Mouse (Mus musculus): ENCODE results near the gene Chrna10.

Gene Chrna10

GRCm38 (mm10) chr7:102116579-102117331 lies at the start of gene Chrna10:
TSS of gene Chrna10 (minus strand) at chr7:102116828.
- no peak for DNase-seq (ENCODE audit: low read depth, low spot score)

- DNase-seq (ENCODE audit: low read depth, low spot score), result no peak
Measured at GRCm38 (mm10) chr7:102153691-102154090, 37.1 kb upstream of the Chrna10 start.

- no peak for DNase-seq (ENCODE audit: low read depth, low spot score)
Measured at GRCm38 (mm10) chr7:102137898-102138297, 21.3 kb upstream of the Chrna10 start.

GRCm38 (mm10) chr7:102137464-102137863 lies 20.8 kb upstream of the Chrna10 start:
- peak; percentile 37 for DNase-seq (ENCODE audit: low read depth, low spot score)

- no peak for DNase-seq (ENCODE audit: low read depth, low spot score)
Measured at GRCm38 (mm10) chr7:102132395-102132794, 15.8 kb upstream of the Chrna10 start.

- DNase-seq (ENCODE audit: low read depth, low spot score), result no peak
Measured at GRCm38 (mm10) chr7:102120326-102120725, 3.7 kb upstream of the Chrna10 start.

GRCm38 (mm10) chr7:102117382-102117781 lies 754 bp upstream of the Chrna10 start:
- no peak for DNase-seq (ENCODE audit: low read depth, low spot score)

GRCm38 (mm10) chr7:102113151-102113729 lies 3.4 kb downstream of the Chrna10 start:
- no peak for DNase-seq (ENCODE audit: low read depth, low spot score)

- no peak for DNase-seq (ENCODE audit: low read depth, low spot score)
Measured at GRCm38 (mm10) chr7:102109746-102110145, 6.9 kb downstream of the Chrna10 start.

GRCm38 (mm10) chr7:102109171-102109570 lies 7.5 kb downstream of the Chrna10 start, which contains the start of gene Art5:
TSS of gene Art5 (minus strand) at chr7:102109489.
- no peak for DNase-seq (ENCODE audit: low read depth, low spot score)

GRCm38 (mm10) chr7:102108206-102108605 lies 8.4 kb downstream of the Chrna10 start:
- DNase-seq (ENCODE audit: low read depth, low spot score), result no peak

- no peak for DNase-seq (ENCODE audit: low read depth, low spot score)
Measured at GRCm38 (mm10) chr7:102106700-102107141, 9.9 kb downstream of the Chrna10 start.

- DNase-seq (ENCODE audit: low read depth, low spot score), result no peak
Measured at GRCm38 (mm10) chr7:102104126-102104525, 12.5 kb downstream of the Chrna10 start.

- DNase-seq (ENCODE audit: low read depth, low spot score), result no peak
Measured at GRCm38 (mm10) chr7:102103555-102103954, 13.1 kb downstream of the Chrna10 start.

GRCm38 (mm10) chr7:102102696-102103095 lies 13.9 kb downstream of the Chrna10 start:
- no peak for DNase-seq (ENCODE audit: low read depth, low spot score)

GRCm38 (mm10) chr7:102102241-102102640 lies 14.4 kb downstream of the Chrna10 start:
- DNase-seq (ENCODE audit: low read depth, low spot score), result no peak

- DNase-seq (ENCODE audit: low read depth, low spot score), result no peak
Measured at GRCm38 (mm10) chr7:102101487-102101886, 15.1 kb downstream of the Chrna10 start, which contains the start of gene Art1. TSS of gene Art1 (plus strand) at chr7:102101743.

- no peak for DNase-seq (ENCODE audit: low read depth, low spot score)
Measured at GRCm38 (mm10) chr7:102100868-102101267, 15.8 kb downstream of the Chrna10 start.

- DNase-seq (ENCODE audit: low read depth, low spot score), result no peak
Measured at GRCm38 (mm10) chr7:102099760-102100661, 16.6 kb downstream of the Chrna10 start.

- DNase-seq (ENCODE audit: low read depth, low spot score), result no peak
Measured at GRCm38 (mm10) chr7:102087336-102087735, 29.3 kb downstream of the Chrna10 start.

GRCm38 (mm10) chr7:102084041-102084696 lies 32.5 kb downstream of the Chrna10 start:
- no peak for DNase-seq (ENCODE audit: low read depth, low spot score)
